Mouse (Mus musculus) right cerebral cortex, postnatal 4 days (tissue): ENCODE measurements around the gene Mgat5.

Experiments
- DNase-seq: peaks from one replicate; pipeline ENCODE4 v3.0.0-alpha.2; 2022

Gene Mgat5

DNA sequence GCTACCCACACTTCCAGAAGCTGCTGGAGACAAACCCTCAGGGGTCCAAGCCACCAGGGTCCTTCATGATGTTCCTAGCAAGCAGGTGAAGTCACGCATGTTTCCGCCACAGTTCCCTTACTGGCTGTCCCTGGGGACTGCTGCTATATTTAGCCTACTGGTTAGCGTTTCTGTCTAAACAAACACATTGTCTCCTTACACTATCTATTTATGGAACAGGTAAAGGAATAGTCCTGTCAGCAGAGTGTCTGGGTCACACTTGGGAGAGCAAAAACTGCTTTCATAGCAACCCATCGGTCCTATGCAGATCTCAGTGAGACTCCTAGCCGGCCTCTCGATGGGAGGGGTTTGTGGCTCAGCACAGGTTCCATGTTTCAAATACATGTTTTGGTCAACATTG is 306.5 kb downstream of the Mgat5 start:
- no peak for DNase-seq

DNA sequence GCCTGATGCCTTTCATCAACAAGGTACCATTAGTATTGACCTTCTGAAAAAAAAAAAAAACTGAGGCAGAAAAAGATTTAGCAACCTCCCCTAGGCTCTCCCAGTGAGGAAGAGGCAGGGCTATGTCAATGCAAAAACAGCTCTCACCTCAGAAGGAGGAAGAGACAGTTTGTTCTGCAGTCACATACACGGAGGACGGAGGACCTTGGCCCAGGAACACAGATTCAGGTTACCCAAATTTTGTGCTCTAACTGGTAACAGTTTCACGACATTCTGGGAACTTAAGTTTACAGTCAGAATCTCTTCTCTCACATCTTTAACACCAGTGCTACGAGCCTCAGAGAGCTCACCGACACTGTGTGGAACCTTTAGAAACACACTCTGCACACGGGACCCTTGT is 307.9 kb downstream of the Mgat5 start:
- no peak for DNase-seq

- DNase-seq, result no peak
Measured at GRCm38 (mm10) chr1:127513140-127513539, 308.3 kb downstream of the Mgat5 start.

- no peak for DNase-seq
Measured at GRCm38 (mm10) chr1:127513664-127514063, 308.8 kb downstream of the Mgat5 start.

- DNase-seq, result no peak
Measured at GRCm38 (mm10) chr1:127514479-127514878, 309.7 kb downstream of the Mgat5 start.

GRCm38 (mm10) chr1:127514888-127515287 is 310.1 kb downstream of the Mgat5 start:
- no peak for DNase-seq

DNA sequence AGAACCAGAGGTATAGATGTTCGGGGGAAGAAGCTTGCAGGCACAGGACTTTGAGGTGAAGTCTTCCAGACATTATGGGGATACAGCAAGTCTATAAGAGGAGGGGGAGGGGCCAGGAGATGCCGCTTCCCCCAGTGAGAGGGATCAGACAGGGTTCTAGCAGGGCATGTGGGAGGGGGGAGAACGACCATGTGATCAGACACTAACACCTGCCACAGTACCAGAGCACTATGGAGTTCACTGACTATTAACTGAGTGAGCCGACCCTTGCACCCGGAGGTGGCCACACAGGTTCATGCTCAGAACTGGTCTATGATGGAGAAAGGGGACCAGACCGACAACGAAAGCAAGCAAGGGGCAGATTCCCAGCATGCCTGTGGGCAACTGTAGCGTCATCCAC is 318.5 kb downstream of the Mgat5 start:
- DNase-seq, result no peak

- peak; percentile 38 for DNase-seq
Measured at GRCm38 (mm10) chr1:127530849-127531580, 326.2 kb downstream of the Mgat5 start.

GRCm38 (mm10) chr1:127531723-127532122 is 326.9 kb downstream of the Mgat5 start:
- DNase-seq, result no peak

DNA sequence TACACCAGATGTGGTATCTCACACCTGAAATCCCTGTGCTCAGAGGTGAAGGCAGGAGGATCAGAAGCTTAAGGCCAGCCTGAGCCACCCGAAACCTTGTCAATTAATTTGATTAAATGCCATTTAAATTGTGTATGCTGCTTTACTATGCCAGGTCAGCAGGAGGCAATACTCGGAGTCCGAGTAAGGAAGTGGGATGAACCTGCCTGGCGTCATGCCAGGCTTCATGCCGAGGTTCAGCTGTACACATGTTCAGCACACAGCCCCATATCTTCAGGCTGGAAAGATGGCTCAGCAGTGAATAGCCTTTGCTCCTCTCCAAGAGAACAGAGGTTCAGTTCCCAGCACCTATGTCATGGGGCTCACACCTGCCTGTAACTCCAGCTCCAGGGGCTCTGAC is 331.6 kb downstream of the Mgat5 start:
- DNase-seq, result no peak

DNA sequence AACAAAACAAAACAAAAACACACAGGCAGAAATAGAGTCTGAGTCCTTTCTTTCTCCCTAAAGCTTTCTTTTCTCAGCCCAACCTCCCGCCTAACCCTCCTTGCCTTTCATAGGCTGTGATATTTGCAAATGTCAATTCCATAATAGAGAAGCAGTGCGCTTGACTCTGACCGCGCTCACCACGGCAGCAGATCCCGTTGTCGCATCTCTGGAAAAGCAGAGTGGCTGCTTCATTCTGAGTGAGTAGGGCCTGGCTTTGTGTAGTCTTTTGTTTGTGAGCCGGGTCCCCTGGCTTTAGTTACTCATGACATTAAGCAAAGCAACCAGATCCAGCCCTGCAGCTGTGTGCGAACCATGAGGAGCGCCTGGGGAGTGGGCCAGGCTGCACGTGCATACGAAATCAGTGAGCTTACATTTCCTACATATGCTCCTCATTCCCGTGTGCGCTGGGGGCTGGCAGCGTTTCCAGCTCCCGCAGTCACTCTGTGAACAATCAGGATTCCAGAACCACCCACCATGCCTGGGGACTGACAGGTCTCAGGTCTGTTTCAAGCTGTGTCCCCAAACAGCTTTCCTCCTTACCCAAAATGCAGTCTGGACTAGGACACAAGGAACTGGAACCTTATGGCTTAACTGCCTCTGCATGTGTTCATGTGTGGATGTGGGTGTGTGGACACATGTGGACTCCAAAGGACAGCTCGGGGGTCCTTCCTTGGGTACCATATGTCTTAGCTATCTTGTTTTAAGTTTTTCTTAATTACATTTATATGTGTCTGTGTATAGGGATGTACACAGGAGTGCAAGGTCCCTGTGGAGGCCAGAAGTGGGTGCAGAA is 332.6 kb downstream of the Mgat5 start:
- DNase-seq, result peak; percentile 41
